ENCODE assay signal across 31 mouse cellular contexts in the genomic region with DNA sequence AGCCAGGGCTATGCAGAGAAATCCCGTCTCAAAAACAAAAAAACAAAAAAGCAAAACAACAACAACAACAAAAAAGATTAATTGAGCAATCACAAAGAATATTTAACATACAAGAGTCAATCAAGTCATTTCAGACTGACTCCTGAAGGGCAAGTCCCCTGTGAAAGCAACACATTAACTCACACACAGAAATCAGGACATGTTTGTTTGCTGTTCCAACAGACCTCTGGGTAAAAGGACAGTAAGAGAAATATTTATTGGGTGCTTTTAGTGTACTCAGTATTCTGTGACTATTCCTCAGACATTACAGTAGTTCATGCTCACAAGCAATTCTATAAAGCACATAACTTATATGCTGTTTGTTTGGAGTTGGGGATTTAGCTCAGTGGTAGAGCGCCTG. TPM values are rescaled to one million over a fixed set of nuclear protein-coding genes. Genes with fewer than 3 reads are reported as not detected.
"Had no signal": no experiment of that assay in that cellular context is flagged by ENCODE, and none has a peak within 500 bp of the region (broad histone marks: within the 10 kb centered on the region; RNA-seq: fewer than 3 reads in every experiment).

No protein-coding gene starts in this region.

- H3K9me3 ChIP-seq: limb, embryonic 10.5 days; limb, embryonic 12.5 days; limb, embryonic 13.5 days; limb, embryonic 15.5 days; liver, embryonic 13.5 days; liver, embryonic 15.5 days; lung, embryonic 15.5 days; megakaryocyte, embryonic 14.5 days; midbrain, embryonic 10.5 days; midbrain, embryonic 12.5 days; midbrain, embryonic 13.5 days; midbrain, embryonic 15.5 days; neural tube, embryonic 12.5 days; neural tube, embryonic 13.5 days had no signal

- H3K4me3 ChIP-seq: left cerebral cortex, adult 2 months; limb, embryonic 10.5 days; limb, embryonic 12.5 days; limb, embryonic 13.5 days; limb, embryonic 15.5 days; liver, embryonic 13.5 days; liver, embryonic 15.5 days; lung, embryonic 15.5 days; megakaryocyte, embryonic 14.5 days; midbrain, embryonic 10.5 days; midbrain, embryonic 12.5 days; midbrain, embryonic 13.5 days; midbrain, embryonic 15.5 days; myocyte; neural tube, embryonic 12.5 days; neural tube, embryonic 13.5 days had no signal

- H3K9ac ChIP-seq: limb, embryonic 12.5 days; limb, embryonic 13.5 days; limb, embryonic 15.5 days; liver, embryonic 13.5 days; liver, embryonic 14.5 days; liver, embryonic 15.5 days; lung, embryonic 14.5 days; lung, embryonic 15.5 days; midbrain, embryonic 12.5 days; midbrain, embryonic 13.5 days; midbrain, embryonic 15.5 days; neural tube, embryonic 12.5 days; neural tube, embryonic 13.5 days had no signal

- DNase-seq: left cerebral cortex, postnatal 4 days; liver, embryonic 13.5 days; lung, adult 18-20 months; lung, adult 2 months; lung, embryonic 14.5 days; lung, postnatal 10 days; lung, postnatal 14 days; lung, postnatal 36 days; lung, postnatal 4 days; midbrain, embryonic 14.5 days had no signal

- H3K27me3 ChIP-seq: limb, embryonic 12.5 days; limb, embryonic 13.5 days; limb, embryonic 15.5 days; liver, embryonic 13.5 days; liver, embryonic 15.5 days; lung, embryonic 15.5 days; megakaryocyte, embryonic 14.5 days; midbrain, embryonic 12.5 days; midbrain, embryonic 13.5 days; midbrain, embryonic 15.5 days; neural tube, embryonic 12.5 days; neural tube, embryonic 13.5 days had no signal

- H3K4me2 ChIP-seq: limb, embryonic 12.5 days; limb, embryonic 13.5 days; limb, embryonic 15.5 days; liver, embryonic 13.5 days; liver, embryonic 15.5 days; lung, embryonic 14.5 days; lung, embryonic 15.5 days; midbrain, embryonic 11.5 days; midbrain, embryonic 12.5 days; midbrain, embryonic 13.5 days; midbrain, embryonic 15.5 days; neural tube, embryonic 12.5 days; neural tube, embryonic 13.5 days had no signal

- H3K36me3 ChIP-seq: limb, embryonic 10.5 days; limb, embryonic 12.5 days; limb, embryonic 13.5 days; limb, embryonic 15.5 days; liver, embryonic 13.5 days; liver, embryonic 15.5 days; lung, embryonic 15.5 days; midbrain, embryonic 10.5 days; midbrain, embryonic 12.5 days; midbrain, embryonic 13.5 days; midbrain, embryonic 15.5 days; neural tube, embryonic 12.5 days; neural tube, embryonic 13.5 days had no signal

- H3K4me1 ChIP-seq: megakaryocyte, embryonic 14.5 days; midbrain, embryonic 15.5 days had no signal

- H3K27ac ChIP-seq: left cerebral cortex, adult 2 months; limb, embryonic 10.5 days; limb, embryonic 12.5 days; limb, embryonic 13.5 days; limb, embryonic 15.5 days; liver, embryonic 13.5 days; liver, embryonic 14.5 days; liver, embryonic 15.5 days; lung, embryonic 15.5 days; macrophage; midbrain, embryonic 10.5 days; midbrain, embryonic 12.5 days; midbrain, embryonic 13.5 days; midbrain, embryonic 15.5 days; neural tube, embryonic 12.5 days; neural tube, embryonic 13.5 days had no signal

- ATAC-seq: lung, postnatal 0 days; midbrain, embryonic 13.5 days; midbrain, embryonic 15.5 days; midbrain, embryonic 16.5 days had no signal

RNA-seq across cellular contexts. Expression of gene Magi1, which starts 23.7 kb away (rescaled TPM):
- total RNA-seq: monocyte, adult 5-6 weeks had no signal
